Mouse (Mus musculus): ENCODE results near the gene Ankrd65. TPM values are rescaled to one million over a fixed set of nuclear protein-coding genes. Genes with fewer than 3 reads are reported as not detected.

The Ankrd65 gene
- polyA plus RNA-seq, 1 experiment from 2014 or later: 0.24 TPM

GRCm38 (mm10) chr4:155823443-155823842 lies 33.2 kb downstream of the Ankrd65 start:
- Histone ChIP-seq H3K4me3 (no peak overlapping the region), H3K4me1 (no peaks in the 10 kb centered on the region), H3K27ac (no peak overlapping the region), H3K27me3 (no peaks in the 10 kb centered on the region), H3K4me2 (no peak overlapping the region), H3K9ac (no peak overlapping the region), H3K9me3 (no peaks in the 10 kb centered on the region), H3K36me3 (peaks cover 87% of the 10 kb centered on the region)
- ATAC-seq (ENCODE audit: insufficient number of reproducible peaks, insufficient read depth, low FRiP score, low TSS enrichment, low read depth): 0 out of 2 replicates have a peak, but pooled peaks have one; percentile 26
- WGBS: 95% methylated on average over 16 of the region's 16 CpGs

- no peak overlapping the region for H3K4me2 ChIP-seq
- H3K9me3 ChIP-seq: no peaks in the 10 kb centered on the region
- H3K36me3 ChIP-seq: peaks cover 34% of the 10 kb centered on the region
- peaks cover 25% of the 10 kb centered on the region for H3K4me1 ChIP-seq
- WGBS: 91% methylated on average over 4 of the region's 4 CpGs
- H3K27ac ChIP-seq: no peak overlapping the region
- H3K4me3 ChIP-seq: no peak overlapping the region
- H3K27me3 ChIP-seq: no peaks in the 10 kb centered on the region
- no peak overlapping the region for H3K9ac ChIP-seq
- no peak for ATAC-seq (ENCODE audit: insufficient number of reproducible peaks, insufficient read depth, low FRiP score, low TSS enrichment, low read depth)
Observed at GRCm38 (mm10) chr4:155829866-155830265, 39.6 kb downstream of the Ankrd65 start.

DNA sequence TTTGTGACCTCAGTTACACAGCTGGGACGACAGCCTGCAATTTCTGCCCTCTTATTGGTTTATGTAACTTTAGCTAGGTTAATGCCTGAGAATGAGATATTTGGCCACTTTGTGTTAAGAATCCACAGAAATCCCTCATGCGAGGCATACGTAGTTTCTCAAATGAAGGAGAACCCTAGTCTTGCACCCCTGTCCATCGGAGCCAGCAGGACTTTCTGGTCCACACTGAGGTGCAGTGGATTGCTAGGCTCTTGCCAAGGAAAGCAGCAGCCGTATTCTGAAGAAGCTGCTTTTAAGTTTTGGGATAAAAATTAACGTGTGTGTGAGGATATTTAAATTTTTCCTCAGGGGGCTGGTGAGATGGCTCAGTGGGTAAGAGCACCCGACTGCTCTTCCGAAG lies 40.4 kb downstream of the Ankrd65 start:
- WGBS: 57% methylated on average over 8 of the region's 8 CpGs
- H3K4me3 ChIP-seq: peak overlapping the region; percentile 76
- peak overlapping the region; percentile 85; the same call in 1 of the 2 replicates for H3K9ac ChIP-seq
- no peaks in the 10 kb centered on the region for H3K27me3 ChIP-seq
- H3K27ac ChIP-seq: peak overlapping the region; percentile 13; the same call in 1 of the 2 replicates
- peaks cover 25% of the 10 kb centered on the region for H3K4me1 ChIP-seq
- peak overlapping the region; percentile 89 for H3K4me2 ChIP-seq
- no peaks in the 10 kb centered on the region for H3K9me3 ChIP-seq
- ATAC-seq (ENCODE audit: insufficient number of reproducible peaks, insufficient read depth, low FRiP score, low TSS enrichment, low read depth): no peak
- H3K36me3 ChIP-seq: peaks cover 27% of the 10 kb centered on the region

DNA sequence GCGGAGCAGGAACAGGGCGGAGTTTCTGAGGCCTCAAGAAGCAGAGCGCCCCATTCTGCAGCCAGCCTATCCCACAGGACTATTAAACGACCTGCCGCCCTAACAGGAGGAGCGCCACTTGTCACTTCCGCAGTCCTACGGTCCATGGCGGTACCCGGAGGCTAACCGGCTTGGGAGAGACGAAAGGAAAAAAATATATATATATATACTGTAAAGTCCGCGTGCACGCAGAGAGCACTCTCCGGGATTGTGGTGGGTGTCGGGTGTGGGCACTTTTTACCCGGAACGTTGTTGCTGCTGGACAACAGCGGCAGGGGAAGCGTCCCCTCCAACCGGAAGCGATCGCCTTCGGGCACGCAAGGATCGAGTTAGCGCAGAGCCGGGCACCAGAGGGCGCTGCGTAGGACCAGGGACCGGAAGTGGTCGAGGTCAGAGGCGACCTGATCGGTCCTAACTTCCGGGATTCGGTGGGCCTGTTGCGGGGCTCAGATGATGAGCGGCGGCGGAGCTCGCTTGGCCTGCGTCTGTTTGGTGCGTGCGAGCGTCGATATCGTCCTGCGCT lies 41.0 kb downstream of the Ankrd65 start, which contains the start of gene Aurkaip1:
Aurkaip1 (plus strand) TSS at position 68 of the 562 bp plus-strand sequence.
- peak; percentile 85 for ATAC-seq (ENCODE audit: insufficient number of reproducible peaks, insufficient read depth, low FRiP score, low TSS enrichment, low read depth)
- H3K27me3 ChIP-seq: no peaks in the 10 kb centered on the region
- peaks cover 23% of the 10 kb centered on the region for H3K36me3 ChIP-seq
- H3K4me3 ChIP-seq: peak within 1 kb of the TSS; percentile 76
- peaks cover 25% of the 10 kb centered on the region for H3K4me1 ChIP-seq
- peak within 1 kb of the TSS; percentile 87 for H3K27ac ChIP-seq
- WGBS: under 1% methylated on average over 49 of the region's 49 CpGs
- peak within 1 kb of the TSS; percentile 89 for H3K4me2 ChIP-seq
- peak within 1 kb of the TSS; percentile 85 for H3K9ac ChIP-seq
- no peaks in the 10 kb centered on the region for H3K9me3 ChIP-seq

DNA sequence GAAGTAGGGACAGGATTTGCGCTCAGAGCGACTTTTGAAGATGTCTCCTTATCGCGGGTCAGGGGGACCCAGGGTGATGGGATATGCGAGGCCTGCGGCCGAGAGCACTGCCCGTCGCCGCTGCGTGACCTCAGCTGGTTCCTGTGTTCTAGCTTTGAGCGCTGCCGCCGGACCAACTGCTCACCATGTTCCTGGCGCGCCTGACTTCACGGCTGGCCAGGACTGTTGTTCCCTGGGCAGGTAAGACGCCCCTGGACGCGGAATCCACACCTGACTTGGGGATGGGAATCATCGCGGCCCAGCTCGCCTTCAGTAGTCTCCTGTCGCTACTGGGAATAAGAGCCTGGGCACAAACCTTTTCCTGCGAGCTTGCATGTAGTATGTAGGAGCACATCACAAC lies 41.6 kb downstream of the Ankrd65 start:
- H3K4me2 ChIP-seq: peak overlapping the region; percentile 89
- ATAC-seq (ENCODE audit: insufficient number of reproducible peaks, insufficient read depth, low FRiP score, low TSS enrichment, low read depth): no peak
- peak overlapping the region; percentile 87 for H3K27ac ChIP-seq
- peaks cover 25% of the 10 kb centered on the region for H3K4me1 ChIP-seq
- H3K9me3 ChIP-seq: no peaks in the 10 kb centered on the region
- H3K4me3 ChIP-seq: peak overlapping the region; percentile 76
- H3K27me3 ChIP-seq: no peaks in the 10 kb centered on the region
- under 1% methylated on average over 25 of the region's 25 CpGs for WGBS
- H3K36me3 ChIP-seq: peaks cover 21% of the 10 kb centered on the region
- H3K9ac ChIP-seq: peak overlapping the region; percentile 85

- Histone ChIP-seq H3K27ac (peak overlapping the region; percentile 87), H3K4me1 (peaks cover 25% of the 10 kb centered on the region), H3K27me3 (no peaks in the 10 kb centered on the region), H3K4me3 (peak overlapping the region; percentile 76), H3K9me3 (no peaks in the 10 kb centered on the region), H3K9ac (peak overlapping the region; percentile 85), H3K4me2 (peak overlapping the region; percentile 89), H3K36me3 (peaks cover 17% of the 10 kb centered on the region)
- ATAC-seq (ENCODE audit: insufficient number of reproducible peaks, insufficient read depth, low FRiP score, low TSS enrichment, low read depth): no peak
- 58% methylated on average over 10 of the region's 10 CpGs for WGBS
Observed at GRCm38 (mm10) chr4:155832321-155832720, 42.1 kb downstream of the Ankrd65 start.

GRCm38 (mm10) chr4:155833234-155833633 lies 43.0 kb downstream of the Ankrd65 start:
- Histone ChIP-seq H3K4me1 (peaks cover 30% of the 10 kb centered on the region), H3K27me3 (no peaks in the 10 kb centered on the region), H3K4me3 (no peak overlapping the region), H3K9me3 (no peaks in the 10 kb centered on the region), H3K36me3 (peaks cover 9% of the 10 kb centered on the region; the same call in 1 of the 2 replicates), H3K27ac (no peak overlapping the region; the same call in 1 of the 2 replicates), H3K4me2 (no peak overlapping the region; the same call in 1 of the 2 replicates), H3K9ac (no peak overlapping the region)
- WGBS: 87% methylated on average over 4 of the region's 4 CpGs
- no peak for ATAC-seq (ENCODE audit: insufficient number of reproducible peaks, insufficient read depth, low FRiP score, low TSS enrichment, low read depth)

- WGBS: 39% methylated on average over 2 of the region's 2 CpGs
- H3K9me3 ChIP-seq: no peaks in the 10 kb centered on the region
- no peak overlapping the region for H3K4me3 ChIP-seq
- H3K4me2 ChIP-seq: peak overlapping the region; percentile 20; the same call in 1 of the 2 replicates
- H3K36me3 ChIP-seq: peaks cover 9% of the 10 kb centered on the region; the same call in 1 of the 2 replicates
- peak overlapping the region; percentile 60 for H3K27ac ChIP-seq
- no peaks in the 10 kb centered on the region for H3K27me3 ChIP-seq
- H3K4me1 ChIP-seq: peaks cover 34% of the 10 kb centered on the region
- no peak for ATAC-seq (ENCODE audit: insufficient number of reproducible peaks, insufficient read depth, low FRiP score, low TSS enrichment, low read depth)
- H3K9ac ChIP-seq: no peak overlapping the region
Observed at GRCm38 (mm10) chr4:155833836-155834235, 43.6 kb downstream of the Ankrd65 start.

DNA sequence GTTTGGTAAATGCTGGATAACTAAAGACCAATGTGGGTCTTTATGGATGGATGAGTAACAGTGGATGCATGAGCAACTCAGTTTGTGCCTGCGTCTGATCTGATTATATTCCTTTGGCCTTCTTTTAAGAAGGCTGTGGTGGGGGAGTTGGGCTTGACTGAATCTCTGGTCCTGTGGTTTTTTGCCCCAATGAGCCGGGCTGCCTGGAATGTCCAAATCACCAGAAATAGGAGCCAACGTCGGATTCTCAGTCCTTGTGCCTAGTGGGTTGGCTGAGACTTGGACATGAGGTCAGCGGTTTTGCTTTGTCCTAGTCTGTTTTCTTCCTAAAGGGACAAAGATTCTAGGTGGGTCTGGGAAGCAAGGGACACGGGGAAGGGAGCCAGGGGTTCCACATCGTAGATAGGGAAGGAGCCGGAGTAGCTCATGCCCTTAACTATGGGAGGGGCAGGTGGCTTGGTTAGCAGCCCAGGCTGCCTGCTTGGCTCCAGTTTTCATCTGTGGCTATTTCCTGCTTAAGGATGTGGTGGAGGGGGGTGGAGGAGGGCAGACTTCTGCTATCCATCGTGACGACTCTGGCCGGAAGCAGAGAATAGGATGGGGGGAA lies 47.3 kb downstream of the Ankrd65 start:
- Histone ChIP-seq H3K4me2 (peak overlapping the region; percentile 14; the same call in 1 of the 2 replicates), H3K27me3 (peaks cover 6% of the 10 kb centered on the region; the same call in 1 of the 2 replicates), H3K9ac (no peak overlapping the region), H3K36me3 (peaks cover 15% of the 10 kb centered on the region), H3K9me3 (no peaks in the 10 kb centered on the region), H3K4me1 (peaks cover 56% of the 10 kb centered on the region), H3K27ac (peak overlapping the region; percentile 86), H3K4me3 (no peak overlapping the region)
- WGBS: 74% methylated on average over 11 of the region's 11 CpGs
- no peak for ATAC-seq (ENCODE audit: insufficient number of reproducible peaks, insufficient read depth, low FRiP score, low TSS enrichment, low read depth)

- H3K4me1 ChIP-seq: peaks cover 46% of the 10 kb centered on the region
- H3K9me3 ChIP-seq: no peaks in the 10 kb centered on the region
- H3K36me3 ChIP-seq: peaks cover 17% of the 10 kb centered on the region
- no peak for ATAC-seq (ENCODE audit: insufficient number of reproducible peaks, insufficient read depth, low FRiP score, low TSS enrichment, low read depth)
- no peak overlapping the region for H3K9ac ChIP-seq
- peak overlapping the region; percentile 94 for H3K4me2 ChIP-seq
- no peak overlapping the region for H3K4me3 ChIP-seq
- H3K27ac ChIP-seq: peak overlapping the region; percentile 86
- 54% methylated on average over 8 of the region's 8 CpGs for WGBS
- H3K27me3 ChIP-seq: peaks cover 6% of the 10 kb centered on the region; the same call in 1 of the 2 replicates
Observed at GRCm38 (mm10) chr4:155838187-155839153, 48.2 kb downstream of the Ankrd65 start.

- Histone ChIP-seq H3K4me1 (peaks cover 38% of the 10 kb centered on the region), H3K36me3 (peaks cover 20% of the 10 kb centered on the region), H3K9me3 (no peaks in the 10 kb centered on the region), H3K4me3 (peak within 1 kb of the TSS; percentile 56), H3K4me2 (peak within 1 kb of the TSS; percentile 94), H3K27ac (peak within 1 kb of the TSS; percentile 86), H3K9ac (peak within 1 kb of the TSS; percentile 75), H3K27me3 (peaks cover 6% of the 10 kb centered on the region; the same call in 1 of the 2 replicates)
- 4% methylated on average over 16 of the region's 16 CpGs for WGBS
- ATAC-seq (ENCODE audit: insufficient number of reproducible peaks, insufficient read depth, low FRiP score, low TSS enrichment, low read depth): peak; percentile 60
Observed at GRCm38 (mm10) chr4:155839483-155839910, 49.3 kb downstream of the Ankrd65 start, which contains the start of gene Mxra8. Gene Mxra8 (plus strand): TSS chr4:155839680.

Measured in embryonic facial prominence, embryonic 13.5 days (tissue).